Mouse (Mus musculus): ENCODE measurements around the gene Gm10273.
"Not testable (repeated sequence)": the region's sequence is repeated elsewhere in the genome, so short reads cannot be mapped to it uniquely, and the experiment has no call there.

Gene Gm10273

DNA sequence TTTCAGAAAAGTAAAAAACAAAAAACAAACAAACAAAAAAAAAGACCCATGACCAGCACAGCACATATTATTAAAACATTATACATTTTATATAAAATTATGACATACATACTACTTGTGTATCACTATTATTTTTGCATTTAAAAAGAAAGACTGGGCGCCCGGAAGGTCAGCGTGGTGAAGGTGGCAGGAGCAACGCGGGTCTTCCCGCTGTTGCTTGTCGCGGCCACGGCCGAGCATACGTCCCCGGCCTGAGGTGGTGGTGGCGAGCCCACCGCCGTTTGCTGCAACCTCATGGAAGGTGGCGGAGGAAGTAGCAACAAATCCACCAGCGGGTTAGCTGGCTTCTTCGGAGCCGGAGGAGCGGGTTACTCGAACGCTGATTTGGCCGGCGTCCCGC lies at the start of gene Gm10273:
Gm10273 (plus strand) TSS at position 172 of the 400 bp plus-strand sequence.
- DNase-seq (ENCODE audit: low read depth in 2 of 2, low spot score in 2 of 2): not testable (repeated sequence)

DNA sequence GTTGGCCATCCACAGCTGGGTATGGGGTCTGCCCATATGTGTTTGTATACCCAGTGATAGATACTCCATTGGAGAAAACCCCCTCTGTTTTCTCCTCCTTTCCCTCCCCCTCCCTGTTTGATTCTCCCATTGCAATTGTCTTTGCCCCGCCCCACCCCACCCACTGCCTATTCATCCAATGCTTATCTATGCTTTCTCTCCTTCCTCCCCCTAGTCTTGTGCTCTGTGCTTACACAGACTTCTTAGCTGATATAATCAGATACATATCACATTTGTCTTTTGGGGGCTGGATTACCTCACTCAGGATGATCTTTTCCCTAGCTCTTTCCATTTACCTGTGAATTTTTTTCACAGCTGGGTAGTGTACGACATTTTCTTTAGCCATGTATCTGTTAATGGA lies 48.9 kb upstream of the Gm10273 start:
- no peak for DNase-seq (ENCODE audit: low read depth in 2 of 2, low spot score in 2 of 2)

DNA sequence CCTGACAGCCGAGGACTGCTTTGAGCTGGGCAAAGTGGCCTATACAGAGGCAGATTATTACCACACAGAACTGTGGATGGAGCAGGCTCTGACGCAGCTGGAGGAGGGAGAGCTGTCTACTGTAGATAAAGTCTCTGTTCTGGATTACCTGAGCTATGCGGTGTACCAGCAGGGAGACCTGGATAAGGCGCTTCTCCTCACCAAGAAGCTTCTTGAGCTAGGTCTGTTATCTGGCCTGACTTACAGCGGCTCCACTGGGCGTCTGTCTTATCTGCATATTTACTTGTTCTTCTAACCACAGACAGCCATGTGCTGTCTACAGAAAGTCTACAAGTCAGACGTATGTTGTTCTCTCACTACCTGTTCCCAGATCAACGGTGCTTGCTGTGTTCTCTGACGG lies 47.2 kb upstream of the Gm10273 start:
- no peak for DNase-seq (ENCODE audit: low read depth in 2 of 2, low spot score in 2 of 2)

DNA sequence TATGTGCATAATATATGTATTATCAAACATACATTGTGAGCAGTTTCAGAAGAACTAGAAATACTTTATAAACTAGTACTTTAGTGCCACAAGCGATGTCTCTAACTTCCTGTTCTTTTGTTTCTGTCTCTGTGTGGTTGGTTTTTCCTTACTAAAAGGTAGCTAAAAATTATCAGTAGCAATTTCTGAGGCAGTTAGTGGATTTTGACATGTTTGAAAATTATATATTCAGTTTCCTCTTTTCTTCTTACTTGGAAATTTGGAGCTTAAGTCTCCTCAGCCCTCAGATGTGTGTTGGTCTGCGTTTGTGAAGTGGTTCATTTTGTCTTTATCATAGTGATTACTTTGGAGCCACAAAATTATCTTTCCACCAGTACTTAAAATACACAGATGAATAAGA lies 45.9 kb upstream of the Gm10273 start:
- DNase-seq (ENCODE audit: low read depth in 2 of 2, low spot score in 2 of 2): no peak

DNA sequence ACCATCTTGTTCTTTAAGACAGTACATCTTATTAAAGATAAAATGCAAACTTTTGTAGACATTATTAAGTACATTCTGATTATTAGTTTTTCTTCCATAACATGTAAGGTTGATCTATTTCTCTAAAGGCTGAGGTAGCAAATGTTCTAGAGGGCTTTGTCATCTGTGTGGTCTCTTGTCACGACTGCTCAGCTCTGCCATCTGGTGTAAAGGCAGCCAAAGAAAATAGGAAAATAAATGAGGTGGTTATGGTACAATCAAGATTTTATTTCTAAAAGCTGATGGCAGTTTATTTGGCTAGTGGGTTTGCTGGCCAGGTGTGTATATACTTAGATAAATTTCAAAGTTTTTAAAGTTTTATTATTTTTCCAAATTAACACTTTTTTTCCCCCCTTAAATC lies 42.4 kb upstream of the Gm10273 start:
- DNase-seq (ENCODE audit: low read depth in 2 of 2, low spot score in 2 of 2): no peak

DNA sequence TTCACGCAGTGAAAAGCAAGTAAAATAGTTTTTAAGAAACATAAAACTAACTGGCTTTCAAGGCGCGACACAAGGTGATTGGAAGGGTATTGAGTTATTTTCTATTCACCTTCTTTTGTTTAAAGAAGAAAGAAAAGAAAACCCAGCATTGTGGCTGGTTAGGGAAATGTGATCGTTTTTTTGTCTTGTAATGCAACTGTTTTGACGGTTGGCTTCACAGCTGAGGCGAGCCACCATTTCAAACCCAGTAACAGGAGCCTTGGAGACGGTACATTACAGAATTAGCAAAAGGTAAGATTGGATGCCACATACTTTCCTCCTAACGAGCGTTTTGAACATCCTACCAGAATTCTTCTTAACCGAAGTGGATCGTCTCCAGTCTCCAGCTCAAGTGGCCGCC lies 41.3 kb upstream of the Gm10273 start:
- DNase-seq (ENCODE audit: low read depth in 2 of 2, low spot score in 2 of 2): no peak

DNA sequence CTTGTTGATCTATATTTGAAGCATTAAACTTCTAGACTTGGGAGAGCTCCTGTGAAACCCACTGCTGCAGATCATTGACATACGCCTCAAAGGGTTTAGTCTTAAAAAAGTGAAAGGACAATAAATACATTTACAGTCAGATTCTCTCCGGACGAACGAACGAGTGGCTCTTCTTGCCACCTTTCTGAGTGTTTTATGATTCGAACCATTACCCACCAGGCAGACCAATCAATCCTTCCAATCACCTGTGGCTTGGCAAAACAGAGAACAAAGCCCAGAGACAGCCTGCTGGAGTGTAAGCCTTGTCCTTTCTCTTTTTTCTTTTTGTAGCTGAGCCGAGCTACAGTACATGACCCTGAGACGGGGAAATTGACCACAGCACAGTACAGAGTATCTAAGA lies 40.4 kb upstream of the Gm10273 start:
- no peak for DNase-seq (ENCODE audit: low read depth in 2 of 2, low spot score in 2 of 2)

DNA sequence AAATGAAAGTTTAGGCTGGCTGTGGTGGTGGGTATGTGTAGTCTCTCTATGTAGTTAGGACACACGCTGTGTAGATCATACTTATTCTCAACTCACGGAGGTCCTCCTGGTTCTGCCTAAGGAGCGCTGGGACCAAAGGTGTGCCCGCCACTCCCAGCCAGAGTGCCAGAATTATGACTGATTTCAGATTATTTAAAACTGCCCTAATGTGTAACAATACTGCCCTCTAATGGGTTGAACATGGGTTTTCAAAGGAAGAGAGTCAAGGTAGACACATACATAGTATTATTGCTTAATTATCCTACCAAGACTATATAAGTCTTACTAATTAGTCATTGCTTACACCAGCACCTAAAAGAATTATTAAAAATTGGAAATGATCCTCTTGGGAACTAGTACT lies 36.7 kb upstream of the Gm10273 start:
- no peak for DNase-seq (ENCODE audit: low read depth in 2 of 2, low spot score in 2 of 2)

DNA sequence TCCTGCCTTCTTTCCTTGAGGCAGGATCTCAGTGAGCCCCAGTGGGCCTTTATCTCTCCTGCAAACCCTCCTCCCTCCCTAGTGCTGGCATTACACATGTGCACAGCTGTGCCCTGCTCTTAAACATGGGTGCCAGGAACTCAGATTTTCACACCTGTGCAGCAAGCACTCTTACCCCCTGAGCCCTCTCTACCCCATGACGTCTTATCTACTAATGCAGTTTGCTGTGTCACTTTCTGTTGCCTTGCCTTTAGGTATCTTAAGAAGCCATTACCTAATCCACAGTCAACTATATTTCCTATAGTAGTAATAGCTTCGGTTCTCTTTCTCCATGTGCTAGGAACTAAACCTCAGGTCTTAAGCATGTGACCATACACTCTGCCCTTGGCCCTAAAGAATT lies 32.2 kb upstream of the Gm10273 start:
- no peak for DNase-seq (ENCODE audit: low read depth in 2 of 2, low spot score in 2 of 2)

DNA sequence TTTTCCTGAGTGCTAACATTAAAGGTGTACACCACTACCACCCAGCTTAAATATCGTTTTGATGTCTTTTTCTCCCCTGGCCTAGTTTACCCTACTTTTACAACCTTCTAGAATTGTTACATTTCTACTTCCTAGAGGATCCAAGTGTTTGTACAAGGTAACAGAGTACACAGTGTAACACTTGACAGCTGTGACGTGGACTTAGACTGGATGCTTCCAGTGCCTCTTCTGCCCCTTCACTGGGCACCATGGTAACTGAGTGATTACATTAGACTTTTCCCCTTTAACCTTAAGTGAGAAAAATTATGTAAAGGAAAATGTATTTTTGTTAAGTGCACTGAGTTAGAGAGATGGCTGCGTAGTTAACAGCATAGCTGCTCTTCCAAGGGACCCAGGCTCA lies 30.9 kb upstream of the Gm10273 start:
- DNase-seq (ENCODE audit: low read depth in 2 of 2, low spot score in 2 of 2): no peak

DNA sequence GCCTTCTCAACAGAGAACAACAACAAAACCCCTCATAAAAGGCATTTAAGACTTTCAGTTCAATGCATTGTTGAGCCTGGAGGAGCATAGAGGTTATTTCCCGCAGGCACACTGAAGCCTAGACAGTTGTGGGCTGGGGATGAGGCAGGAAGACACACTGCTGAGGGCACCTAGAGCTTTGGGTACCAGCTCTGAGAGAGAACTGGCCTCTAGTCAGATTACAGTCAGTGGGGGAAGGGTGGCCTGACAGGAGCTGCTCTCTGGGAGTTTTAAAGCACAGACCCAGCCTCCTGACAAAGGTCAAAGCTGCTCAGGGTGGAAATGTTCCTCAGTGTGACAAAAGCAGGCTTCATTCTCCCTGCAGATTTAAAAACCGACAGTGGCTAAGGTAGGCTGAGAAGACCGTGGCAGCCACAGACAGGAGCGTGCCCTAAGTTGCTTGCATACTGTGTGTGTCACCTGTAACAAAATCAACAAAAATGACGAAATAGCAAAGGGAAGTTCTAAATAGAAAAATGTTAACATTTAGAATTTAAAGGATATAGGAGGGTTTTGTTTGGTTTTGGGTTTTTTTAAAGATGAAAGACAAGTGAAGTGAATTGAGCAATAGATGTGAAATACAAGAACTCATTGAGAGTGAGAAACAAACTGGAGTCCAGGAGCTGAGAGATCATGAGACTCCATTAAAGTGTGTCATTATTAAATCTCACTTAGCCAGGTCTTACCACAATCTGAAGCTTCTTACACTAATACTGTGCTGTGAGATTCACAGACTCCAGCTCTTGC lies 29.4 kb upstream of the Gm10273 start:
- DNase-seq (ENCODE audit: low read depth in 2 of 2, low spot score in 2 of 2): no peak

DNA sequence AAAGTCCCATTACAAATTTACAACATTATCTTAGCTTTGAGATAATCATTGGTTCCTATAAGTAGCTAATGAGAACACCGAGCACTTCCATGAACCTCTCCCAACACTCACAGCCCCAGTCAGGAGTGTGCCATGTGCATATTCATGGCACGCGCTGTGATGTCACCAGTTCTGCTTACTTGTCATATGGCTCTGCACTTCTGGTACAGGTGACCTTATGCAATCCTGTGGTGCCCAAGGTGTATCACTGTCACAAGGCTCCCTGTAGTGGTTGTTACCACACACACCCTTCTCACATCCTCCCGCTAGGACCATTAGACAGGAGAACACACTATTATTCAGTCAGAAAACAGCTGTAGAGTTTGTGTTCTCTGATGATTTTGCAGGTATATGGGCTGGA lies 28.7 kb upstream of the Gm10273 start:
- no peak for DNase-seq (ENCODE audit: low read depth in 2 of 2, low spot score in 2 of 2)

DNA sequence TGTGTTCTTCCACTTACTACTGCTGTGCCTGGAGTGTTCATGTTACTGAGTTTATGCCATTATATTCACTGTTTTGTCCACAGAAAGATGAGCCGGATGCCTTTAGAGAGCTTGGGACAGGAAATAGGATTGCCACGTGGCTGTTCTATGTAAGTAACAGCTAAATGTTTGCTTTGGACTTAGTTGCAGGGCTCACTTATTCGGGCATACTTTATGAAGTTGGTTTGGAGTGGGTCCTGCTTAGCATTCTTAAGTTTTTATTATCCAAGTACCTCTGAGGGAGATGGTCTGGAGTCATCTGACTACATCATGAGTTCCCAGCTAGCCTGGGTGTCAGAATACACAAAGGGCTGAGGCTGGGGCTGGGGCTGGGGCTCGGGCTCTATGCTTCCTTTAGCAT lies 28.2 kb upstream of the Gm10273 start:
- DNase-seq (ENCODE audit: low read depth in 2 of 2, low spot score in 2 of 2): no peak

DNA sequence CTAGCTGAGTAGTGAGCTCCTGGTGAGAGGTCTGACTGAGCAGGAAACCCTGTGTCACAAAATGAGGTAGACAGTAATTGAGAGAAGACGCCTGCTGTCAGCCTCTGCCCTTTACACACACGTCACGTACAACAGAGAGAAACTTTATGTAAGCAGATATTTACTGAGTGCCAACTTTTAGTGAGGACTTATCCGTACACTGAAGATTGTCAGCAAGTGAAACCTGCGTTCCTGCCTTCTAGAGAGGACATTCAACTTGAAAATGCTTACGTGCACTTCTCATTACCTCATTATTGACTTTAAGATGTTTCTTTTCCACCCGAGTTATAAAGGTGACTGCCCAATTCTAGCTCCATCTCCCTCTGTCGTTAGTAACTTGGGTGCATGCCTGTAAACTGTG lies 26.7 kb upstream of the Gm10273 start:
- no peak for DNase-seq (ENCODE audit: low read depth in 2 of 2, low spot score in 2 of 2)

DNA sequence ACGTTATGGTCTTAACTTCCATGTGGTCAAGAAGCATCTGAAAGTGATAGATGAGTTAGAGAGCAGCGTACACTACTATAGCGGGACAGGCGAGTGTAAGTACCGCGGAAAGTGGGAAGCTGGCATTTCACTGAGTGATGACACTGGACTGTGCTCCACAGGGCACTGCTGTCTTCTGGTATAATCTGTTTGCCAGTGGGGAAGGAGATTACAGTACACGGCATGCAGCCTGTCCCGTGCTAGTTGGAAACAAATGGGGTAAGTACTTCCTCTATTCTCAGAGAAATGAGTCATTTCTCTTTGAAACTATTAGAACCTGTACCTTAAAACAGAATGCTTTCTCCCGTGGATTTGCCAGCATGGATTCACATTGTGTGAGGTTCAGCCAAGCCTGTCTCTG lies 26.0 kb upstream of the Gm10273 start:
- no peak for DNase-seq (ENCODE audit: low read depth in 2 of 2, low spot score in 2 of 2)

DNA sequence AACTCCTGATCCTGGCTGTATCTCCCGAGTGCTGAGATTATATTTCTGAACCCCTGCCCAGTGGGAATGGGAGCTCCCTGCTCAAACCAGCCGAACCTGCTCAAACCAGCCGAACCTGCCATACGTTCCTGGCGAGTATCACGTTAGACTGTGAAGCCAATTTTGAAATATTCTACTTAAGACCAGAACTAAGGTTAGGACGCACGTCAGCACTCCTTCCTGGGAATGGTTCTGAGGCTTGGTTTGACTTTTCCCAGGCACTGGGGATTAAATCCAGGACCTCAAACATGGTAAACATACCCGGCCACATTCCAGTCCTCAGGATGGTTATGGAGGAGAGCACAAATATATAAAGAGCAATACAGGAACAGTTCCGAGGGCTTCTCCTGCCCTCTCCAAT lies 17.5 kb upstream of the Gm10273 start:
- no peak for DNase-seq (ENCODE audit: low read depth in 2 of 2, low spot score in 2 of 2)

DNA sequence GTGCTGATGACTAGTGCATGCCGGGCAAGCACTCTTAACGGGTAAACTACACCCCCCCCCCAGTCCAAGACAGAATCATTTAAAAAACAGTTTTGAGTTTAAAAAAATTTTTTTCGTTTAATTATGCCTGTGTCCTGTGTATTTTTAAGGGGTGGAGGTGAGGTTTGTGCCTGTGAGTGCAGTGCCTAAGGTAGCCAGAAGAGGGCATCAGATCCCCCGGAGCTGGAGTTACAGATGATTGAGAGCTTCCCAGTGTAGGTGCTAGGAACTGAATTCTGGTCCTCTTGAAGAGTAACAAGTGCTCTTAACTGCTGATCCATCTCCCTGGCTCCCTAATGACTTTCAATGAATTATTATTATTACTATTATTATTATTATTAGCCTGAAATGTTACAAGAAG lies 16.7 kb upstream of the Gm10273 start:
- no peak for DNase-seq (ENCODE audit: low read depth in 2 of 2, low spot score in 2 of 2)

DNA sequence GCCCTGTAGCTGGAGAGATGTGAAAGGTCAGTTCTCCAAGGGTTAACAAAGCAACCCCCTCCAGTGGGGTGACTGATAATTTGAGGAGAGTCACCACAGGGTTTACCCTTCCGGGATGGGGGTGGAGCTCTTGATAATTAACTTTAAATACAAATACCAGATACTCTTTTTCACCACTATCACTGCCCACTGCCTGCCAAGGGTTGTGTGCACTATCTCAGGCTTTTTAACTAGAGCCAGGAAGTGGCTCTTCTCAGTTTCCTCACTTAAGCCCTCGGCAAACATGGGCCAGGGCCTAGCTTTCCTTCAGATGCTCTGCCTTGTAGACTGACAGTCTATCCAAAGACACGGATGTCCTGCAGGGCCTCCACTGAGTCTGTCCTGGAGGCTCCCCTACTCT lies 15.5 kb upstream of the Gm10273 start:
- DNase-seq (ENCODE audit: low read depth in 2 of 2, low spot score in 2 of 2): no peak

DNA sequence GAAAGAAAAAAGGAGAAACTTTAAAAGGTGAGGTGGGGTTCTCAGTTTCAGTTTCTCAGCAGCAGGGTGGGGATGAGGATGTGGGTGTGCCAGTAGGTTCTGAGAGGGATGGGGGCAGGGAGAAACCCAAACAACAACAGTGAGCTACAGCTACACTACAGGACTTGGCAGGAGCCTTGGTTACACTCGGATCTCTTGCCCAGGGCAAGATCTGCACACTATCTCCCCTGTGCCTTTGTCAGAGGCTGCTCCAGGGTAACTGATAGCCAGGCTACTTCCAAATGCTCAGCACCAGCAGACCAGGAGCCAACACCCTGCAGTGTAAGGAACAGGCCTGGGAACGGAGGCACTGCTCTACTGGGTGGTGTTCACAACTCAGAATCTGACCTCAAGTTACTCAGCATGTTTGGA lies 15.0 kb upstream of the Gm10273 start:
- DNase-seq (ENCODE audit: low read depth in 2 of 2, low spot score in 2 of 2): no peak

DNA sequence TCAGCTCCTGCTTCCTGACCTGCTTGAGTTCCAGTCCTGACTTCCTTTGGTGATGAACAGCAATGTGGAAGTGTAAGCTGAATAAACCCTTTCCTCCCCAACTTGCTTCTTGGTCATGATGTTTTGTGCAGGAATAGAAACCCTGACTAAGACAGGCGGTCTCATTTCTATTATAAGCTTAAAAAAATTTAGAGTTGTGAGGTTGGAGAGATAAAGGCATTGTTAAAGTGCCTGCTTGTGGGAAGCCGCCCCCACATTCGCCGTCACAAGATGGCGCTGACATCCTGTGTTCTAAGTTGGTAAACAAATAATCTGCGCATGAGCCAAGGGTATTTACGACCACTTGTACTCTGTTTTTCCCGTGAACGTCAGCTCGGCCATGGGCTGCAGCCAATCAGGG lies 13.9 kb upstream of the Gm10273 start:
- not testable (repeated sequence) for DNase-seq (ENCODE audit: low read depth in 2 of 2, low spot score in 2 of 2)

DNA sequence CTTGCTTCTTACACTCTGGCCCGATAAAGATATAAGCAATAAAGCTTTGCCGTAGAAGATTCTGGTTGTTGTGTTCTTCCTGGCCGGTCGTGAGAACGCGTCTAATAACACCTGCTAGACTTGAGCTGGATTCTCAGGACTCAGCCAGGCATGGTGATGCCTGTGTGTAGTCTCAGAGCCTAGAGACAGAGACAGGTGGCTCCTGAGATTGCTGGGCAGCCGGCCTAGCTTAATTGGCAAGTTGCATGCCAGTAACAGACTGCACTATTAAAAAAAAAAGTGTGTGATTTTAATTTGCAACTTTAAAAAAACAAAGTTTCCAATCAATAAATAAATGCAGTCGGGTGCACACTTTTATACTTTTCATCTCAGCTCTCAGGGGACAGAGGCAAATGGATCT lies 8.5 kb upstream of the Gm10273 start:
- DNase-seq (ENCODE audit: low read depth in 2 of 2, low spot score in 2 of 2): no peak

DNA sequence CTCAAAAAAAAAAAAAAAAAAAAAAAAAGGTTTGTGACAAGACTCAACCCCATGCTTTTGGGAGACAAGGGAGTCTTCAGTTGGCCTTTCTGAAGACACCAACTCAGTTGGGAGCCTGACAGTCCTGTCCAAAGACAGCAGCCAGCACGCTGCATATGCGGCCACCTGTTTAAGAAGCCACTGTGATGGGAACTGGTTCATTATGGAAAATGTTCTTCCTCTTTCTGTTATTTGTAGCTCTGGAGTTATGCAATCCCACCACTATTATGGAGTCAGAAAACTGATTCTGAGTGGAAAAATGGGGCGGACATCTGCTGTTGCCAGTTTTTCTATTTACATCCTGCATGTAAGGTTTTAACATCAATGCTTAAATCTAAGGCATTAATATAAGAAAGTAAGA lies 5.8 kb upstream of the Gm10273 start:
- no peak for DNase-seq (ENCODE audit: low read depth in 2 of 2, low spot score in 2 of 2)

DNA sequence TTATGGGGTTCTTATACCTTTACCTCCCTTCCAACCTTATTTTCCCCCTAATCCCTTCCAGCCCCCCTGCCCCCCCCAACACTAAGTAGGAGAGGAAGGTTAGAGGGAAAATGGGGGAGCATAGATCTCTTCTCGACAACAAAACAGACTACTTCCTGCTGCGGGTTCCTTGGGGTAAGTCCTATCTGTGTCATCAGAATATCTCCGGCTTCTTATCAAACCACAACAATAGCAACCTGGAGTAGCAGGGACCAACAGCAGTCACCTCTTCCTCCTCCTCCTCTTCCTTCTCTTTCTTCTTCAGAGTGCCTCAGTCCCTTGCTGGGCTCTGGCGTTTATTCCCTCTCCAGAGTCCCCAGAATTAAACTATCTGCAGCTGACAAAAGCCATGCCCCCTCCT lies 3.5 kb upstream of the Gm10273 start:
- peak in 1 of 2 experiments; percentile 3 for DNase-seq (ENCODE audit: low read depth in 2 of 2, low spot score in 2 of 2)
